Comparison of ENCODE assay signal across 16 mouse cellular contexts in the genomic region with DNA sequence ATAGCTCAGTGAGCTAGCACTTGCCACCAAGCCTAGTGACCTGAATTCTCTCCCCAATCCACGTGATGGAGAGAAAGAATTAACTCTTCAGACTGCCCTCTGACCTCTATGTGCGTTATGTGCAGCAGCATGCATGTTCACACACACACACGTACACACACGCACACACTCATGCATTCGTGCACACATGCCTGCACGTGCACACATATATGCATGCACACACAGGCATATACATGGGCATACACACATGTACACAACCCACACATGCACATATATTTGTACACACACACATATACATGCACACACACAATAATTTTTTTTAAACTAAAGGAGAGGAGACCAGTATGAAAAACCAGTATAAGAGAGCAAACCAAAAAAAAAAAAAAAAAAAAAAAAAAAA.
"Had no signal": no experiment of that assay in that cellular context is flagged by ENCODE, and none has a peak within 500 bp of the region (broad histone marks: within the 10 kb centered on the region; RNA-seq: fewer than 3 reads in every experiment).

No protein-coding gene starts in this region.

- DNase-seq: retina, postnatal 1 day; right cerebral cortex, adult 18-20 months; right cerebral cortex, postnatal 14 days; right cerebral cortex, postnatal 25 days; right cerebral cortex, postnatal 4 days; spleen, adult 18-20 months; thymus, adult 18-20 months; thymus, adult 2 months; thymus, postnatal 14 days; thymus, postnatal 25 days; thymus, postnatal 36 days; thymus, postnatal 4 days had no signal

- H3K27ac ChIP-seq: neural tube, embryonic 13.5 days; neural tube, embryonic 15.5 days; stomach, embryonic 15.5 days; stomach, postnatal 0 days had no signal

- H3K4me2 ChIP-seq: neural tube, embryonic 13.5 days; neural tube, embryonic 15.5 days; stomach, embryonic 15.5 days had no signal

- H3K9me3 ChIP-seq: neural tube, embryonic 13.5 days; neural tube, embryonic 15.5 days; stomach, embryonic 15.5 days had no signal

- H3K4me1 ChIP-seq: neural tube, embryonic 13.5 days; stomach, embryonic 15.5 days had no signal

- H3K9ac ChIP-seq: neural tube, embryonic 13.5 days; neural tube, embryonic 15.5 days; stomach, embryonic 15.5 days had no signal

- H3K27me3 ChIP-seq: neural tube, embryonic 13.5 days; neural tube, embryonic 15.5 days; stomach, embryonic 15.5 days had no signal

- H3K36me3 ChIP-seq: neural tube, embryonic 13.5 days; neural tube, embryonic 15.5 days; stomach, embryonic 15.5 days had no signal

- H3K4me3 ChIP-seq: neural tube, embryonic 13.5 days; neural tube, embryonic 15.5 days; stomach, embryonic 15.5 days had no signal
